Mouse (Mus musculus) spleen, embryonic (tissue): Measurements from ENCODE around the gene Naa25.

Source experiments
- CTCF ChIA-PET: fragments of 350-600 bp; sonication (Branson Sonifier 250); formaldehyde crosslinking; loops from one replicate; lab custom pipeline; 2022; lab: Charles Lee

Naa25 gene

GRCm38 (mm10) chr5:121397187-121398145 lies at the start of gene Naa25:
TSS of gene Naa25 (plus strand) at chr5:121397936.
- CTCF ChIA-PET: interaction anchor here (0.6 kb wide), 1 partner anchor 149 kb away, joined by 4 read pairs; no protein-coding TSS in a partner anchor

GRCm38 (mm10) chr5:121359229-121359628 lies 38.5 kb upstream of the Naa25 start:
- CTCF ChIA-PET: no interaction called here

GRCm38 (mm10) chr5:121361696-121362095 lies 36.0 kb upstream of the Naa25 start:
- CTCF ChIA-PET: no interaction called here

DNA sequence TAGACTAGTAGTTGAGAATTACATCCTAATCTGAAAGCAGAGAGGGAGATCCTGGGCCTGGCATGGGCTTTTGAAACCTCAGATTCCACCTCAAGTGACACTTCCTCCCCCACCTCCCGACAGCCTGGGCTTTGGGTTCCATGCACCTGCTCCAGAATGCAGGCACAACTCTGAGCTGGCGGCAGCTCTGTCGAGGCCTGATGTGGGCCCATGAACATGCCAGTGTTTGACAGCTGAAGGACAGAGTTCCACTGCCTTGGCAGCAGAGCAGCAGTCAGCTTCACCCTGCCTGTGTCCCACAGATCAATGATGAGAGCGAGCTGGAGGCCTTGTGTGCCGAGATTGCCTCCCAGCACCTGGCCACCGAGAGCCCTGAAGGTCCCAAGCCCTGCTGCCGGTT lies 34.3 kb upstream of the Naa25 start:
- CTCF ChIA-PET: no interaction called here

GRCm38 (mm10) chr5:121366449-121367225 lies 31.1 kb upstream of the Naa25 start:
- CTCF ChIA-PET: no interaction called here

DNA sequence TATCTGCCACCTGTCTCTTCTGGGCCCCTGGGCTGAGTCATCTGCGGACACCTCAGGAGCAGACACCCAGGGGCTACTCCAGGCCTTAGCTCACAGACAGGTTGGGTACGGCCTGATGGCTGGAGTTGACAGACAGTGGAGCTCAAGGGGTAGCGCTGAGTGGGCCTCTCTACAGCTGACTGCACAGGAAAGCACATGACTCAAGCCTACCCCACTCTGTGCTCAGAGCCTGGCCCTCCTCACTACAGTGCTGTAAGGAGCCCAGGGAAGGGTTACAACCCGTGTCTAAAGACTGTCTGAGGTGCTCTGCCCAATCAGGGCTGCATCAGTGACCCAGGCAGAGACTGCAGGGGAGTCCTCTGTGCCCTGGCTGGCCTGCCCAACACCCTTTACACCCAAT lies 30.5 kb upstream of the Naa25 start:
- CTCF ChIA-PET: no interaction called here

- CTCF ChIA-PET: interaction anchor here (0.6 kb wide), 1 partner anchor 183 kb away, joined by 4 read pairs; no protein-coding TSS in a partner anchor
These were observed 26.0 kb upstream of the Naa25 start for GRCm38 (mm10) chr5:121371712-121372111.

GRCm38 (mm10) chr5:121374790-121375189 lies 22.9 kb upstream of the Naa25 start:
- CTCF ChIA-PET: interaction anchor here (0.7 kb wide), 1 partner anchor 12 kb away, joined by 6 read pairs; no protein-coding TSS in a partner anchor

DNA sequence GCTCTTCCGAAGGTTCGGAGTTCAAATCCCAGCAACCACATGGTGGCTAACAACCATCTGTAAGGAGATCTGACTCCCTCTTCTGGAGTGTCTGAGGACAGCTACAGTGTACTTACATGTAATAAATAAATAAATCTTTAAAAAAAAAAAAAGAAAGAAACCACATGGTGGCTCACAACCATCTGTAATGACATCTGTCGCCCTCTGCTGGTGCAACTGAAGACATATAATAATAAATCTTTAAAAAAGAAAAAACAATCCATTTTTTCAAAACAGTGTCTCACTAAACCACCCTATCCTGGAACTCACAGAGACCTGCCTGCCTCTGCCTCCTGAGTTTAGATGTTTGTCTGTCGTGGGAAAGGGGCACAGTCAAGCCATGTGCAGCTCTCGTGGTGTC lies 20.8 kb upstream of the Naa25 start:
- CTCF ChIA-PET: interaction anchor here (0.5 to 0.6 kb wide), 2 partner anchors 155 to 174 kb away, joined by 3 to 4 read pairs; no protein-coding TSS in a partner anchor

GRCm38 (mm10) chr5:121378678-121379256 lies 19.0 kb upstream of the Naa25 start:
- CTCF ChIA-PET: no interaction called here

GRCm38 (mm10) chr5:121380692-121381091 lies 17.0 kb upstream of the Naa25 start:
- CTCF ChIA-PET: interaction anchor here (0.9 kb wide), 1 partner anchor 9 kb away, joined by 3 read pairs; no protein-coding TSS in a partner anchor

- CTCF ChIA-PET: interaction anchor here (1.1 kb wide), 1 partner anchor 8 kb away, joined by 3 read pairs; no protein-coding TSS in a partner anchor
These were observed 13.6 kb upstream of the Naa25 start for GRCm38 (mm10) chr5:121383857-121384756.

DNA sequence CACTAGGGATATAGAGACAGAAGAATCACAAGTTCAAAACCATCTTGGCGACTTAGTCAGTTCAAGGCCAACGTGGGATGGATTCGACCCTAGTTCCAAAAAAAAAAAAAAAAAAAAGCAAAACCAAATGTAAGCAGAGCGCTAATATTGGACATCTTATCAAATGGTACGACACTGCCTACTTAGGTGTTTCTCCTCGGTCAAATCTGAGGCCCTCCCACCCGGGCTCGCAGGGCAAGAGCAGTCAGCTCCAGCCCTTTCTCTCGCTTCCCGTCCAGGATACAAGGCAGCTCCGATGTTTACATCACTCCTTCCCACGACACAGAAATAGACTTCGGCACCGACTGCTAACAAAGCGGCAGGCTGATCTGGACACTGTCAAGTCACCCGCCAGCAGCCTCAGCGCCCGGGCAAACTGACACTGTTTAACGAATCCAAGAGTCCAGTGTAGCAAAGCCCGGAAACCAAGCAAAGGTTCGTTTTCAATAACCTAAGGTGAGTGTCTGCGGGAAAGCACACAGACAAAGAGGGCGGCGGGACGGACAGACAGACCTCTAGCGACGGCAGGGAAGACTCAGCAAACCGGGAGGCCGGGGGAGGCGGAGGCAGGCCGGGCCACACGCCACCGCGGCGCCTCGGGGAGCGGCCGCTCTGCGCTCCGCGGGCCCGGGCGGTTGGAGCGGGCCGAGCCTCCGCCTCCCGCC lies 12.8 kb upstream of the Naa25 start:
- CTCF ChIA-PET: interaction anchor here (0.7 to 1.1 kb wide), 2 partner anchors 9 to 771 kb away, joined by 3 to 10 read pairs; no protein-coding TSS in a partner anchor

DNA sequence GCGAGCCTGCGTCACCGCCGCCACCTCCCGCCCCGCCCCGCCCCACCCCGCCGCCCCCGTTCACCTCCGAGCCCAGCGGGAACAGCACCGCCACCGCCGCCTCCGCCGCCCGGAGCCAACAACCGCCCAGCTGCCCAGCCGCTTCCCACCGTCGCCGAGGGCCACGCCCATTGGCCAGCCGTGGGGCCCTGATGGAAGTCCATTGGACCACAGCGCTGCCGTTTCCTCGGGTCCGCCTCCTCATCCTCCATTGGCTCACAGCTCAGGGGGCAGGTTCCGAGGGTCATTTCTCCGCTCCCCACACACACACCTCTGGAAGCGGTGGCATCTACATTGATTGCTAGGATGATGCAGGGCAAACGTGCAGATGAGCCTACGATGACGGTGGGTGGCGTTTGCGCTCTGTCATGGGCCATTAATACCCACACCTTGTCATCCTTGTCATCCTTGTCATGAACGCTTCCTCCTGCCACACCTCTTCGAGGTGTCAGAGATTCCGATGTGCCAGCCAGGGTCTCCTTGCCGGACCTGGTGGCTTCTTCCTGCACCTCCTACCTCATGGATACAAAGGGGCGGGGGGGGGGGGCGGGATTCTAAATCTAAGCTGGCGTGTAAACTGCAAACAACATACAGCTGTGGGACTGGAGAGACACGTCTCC lies 12.1 kb upstream of the Naa25 start, which contains the start of gene Trafd1:
TSS of gene Trafd1 (minus strand) at position 172 of the 659 bp plus-strand sequence.
- CTCF ChIA-PET: interaction anchor here (0.6 kb wide), 2 partner anchors 37 to 883 kb away, joined by 6 to 11 read pairs; no protein-coding TSS in a partner anchor

DNA sequence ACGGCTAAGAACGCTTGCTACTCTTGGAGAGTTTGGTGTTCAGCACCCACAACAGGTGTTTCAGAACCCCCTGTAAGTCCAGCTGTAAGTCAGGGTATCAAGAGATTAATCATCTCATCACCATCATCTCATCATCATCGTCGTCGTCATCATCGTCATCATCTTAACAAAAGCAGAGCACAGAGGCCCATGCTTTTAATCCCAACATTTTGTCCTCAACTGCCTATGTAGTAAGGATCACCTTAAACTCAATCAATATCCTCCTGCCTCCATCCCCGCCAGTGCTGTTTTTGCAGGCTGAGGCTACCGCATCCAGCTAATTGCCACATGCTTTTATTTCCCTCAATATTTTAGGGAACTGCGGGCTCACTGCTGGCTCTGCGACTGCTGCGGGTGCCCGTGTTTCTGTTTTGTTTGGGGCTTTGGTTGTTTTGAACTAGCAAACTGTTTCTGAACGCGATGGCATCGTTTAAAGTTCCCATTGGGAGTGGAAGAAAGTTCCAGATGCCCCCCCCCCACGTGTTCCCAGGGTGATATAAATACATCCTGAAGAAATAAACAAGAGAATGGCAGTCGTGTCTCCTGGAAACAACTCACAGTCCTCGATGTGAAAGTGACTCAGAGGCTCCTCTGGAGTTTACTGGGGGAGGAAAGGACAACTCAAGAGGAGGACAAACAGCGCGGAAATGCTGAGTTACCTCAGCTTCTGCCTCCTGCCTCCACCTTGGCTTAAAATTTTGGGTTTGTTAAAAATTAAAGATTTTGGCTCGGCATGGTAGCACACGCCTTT lies 11.4 kb upstream of the Naa25 start:
- CTCF ChIA-PET: interaction anchor here (0.6 kb wide), 3 partner anchors 12 to 884 kb away, joined by 6 to 11 read pairs (median 6); no protein-coding TSS in a partner anchor

GRCm38 (mm10) chr5:121387126-121387525 lies 10.6 kb upstream of the Naa25 start:
- CTCF ChIA-PET: interaction anchor here (0.6 kb wide), 1 partner anchor 13 kb away, joined by 6 read pairs; no protein-coding TSS in a partner anchor

DNA sequence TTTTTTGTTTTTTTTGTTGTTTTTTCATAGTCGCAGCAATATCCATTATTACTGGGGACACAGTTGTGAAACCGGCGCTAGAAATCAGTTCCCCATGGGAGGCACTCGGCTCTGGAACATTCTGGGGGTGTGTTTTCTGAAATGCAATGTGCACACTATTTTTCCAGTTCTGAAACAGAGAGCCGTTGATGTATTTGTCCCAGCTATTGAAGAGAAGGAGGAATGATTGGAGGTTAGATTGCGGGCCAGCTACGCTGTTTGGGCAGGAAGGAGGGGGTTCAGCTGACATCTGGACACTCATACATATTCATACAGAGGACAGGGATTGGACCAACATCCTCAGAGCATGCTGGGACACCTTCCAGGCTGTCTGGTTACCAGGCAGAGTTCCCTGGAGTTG lies 8.6 kb upstream of the Naa25 start:
- CTCF ChIA-PET: no interaction called here

DNA sequence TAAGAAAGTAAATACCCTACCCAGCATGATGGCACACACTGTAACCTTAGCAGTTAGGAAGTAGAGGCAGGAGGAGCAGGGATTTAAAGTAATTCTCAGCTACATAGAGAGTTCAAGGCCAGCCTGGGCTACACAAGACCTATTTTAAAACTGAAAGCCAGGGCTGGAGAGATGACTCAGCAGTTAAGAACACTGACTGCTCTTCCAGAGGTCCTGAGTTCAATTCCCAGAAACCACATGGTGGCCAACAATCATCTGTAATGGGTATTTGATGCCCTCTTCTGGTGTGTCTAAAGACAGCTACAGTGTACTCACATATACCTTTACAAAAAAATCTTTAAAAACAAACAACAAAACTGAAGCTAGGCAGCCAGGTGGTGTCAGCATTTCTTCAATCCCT lies 8.0 kb upstream of the Naa25 start:
- CTCF ChIA-PET: interaction anchor here (0.7 kb wide), 1 partner anchor 9 kb away, joined by 3 read pairs; no protein-coding TSS in a partner anchor
